Mouse (Mus musculus) retina, embryonic 14.5 days (tissue): ENCODE results near the gene Galnt7.

Experiments used
- DNase-seq: peaks from one replicate; pipeline ENCODE4 v3.0.0-alpha.2; 2015; ENCODE audit warnings: low spot score

The Galnt7 gene

GRCm38 (mm10) chr8:57585128-57585442, 67.7 kb downstream of the Galnt7 start:
- DNase-seq, result no peak

- DNase-seq, result peak; percentile 31
Observed at GRCm38 (mm10) chr8:57584416-57585127, 68.3 kb downstream of the Galnt7 start.

- peak; percentile 55 for DNase-seq
Observed at GRCm38 (mm10) chr8:57579845-57580244, 73.0 kb downstream of the Galnt7 start.

GRCm38 (mm10) chr8:57577301-57577700, 75.5 kb downstream of the Galnt7 start:
- DNase-seq, result no peak

GRCm38 (mm10) chr8:57576238-57576637, 76.6 kb downstream of the Galnt7 start:
- peak; percentile 73 for DNase-seq

- DNase-seq, result no peak
Observed at GRCm38 (mm10) chr8:57575336-57575735, 77.5 kb downstream of the Galnt7 start.

GRCm38 (mm10) chr8:57574398-57574797, 78.4 kb downstream of the Galnt7 start:
- DNase-seq, result peak; percentile 80

- no peak for DNase-seq
Observed at GRCm38 (mm10) chr8:57573844-57574243, 79.0 kb downstream of the Galnt7 start.

- DNase-seq, result no peak
Observed at GRCm38 (mm10) chr8:57569886-57570285, 82.9 kb downstream of the Galnt7 start.

- no peak for DNase-seq
Observed at GRCm38 (mm10) chr8:57569400-57569795, 83.4 kb downstream of the Galnt7 start.

- no peak for DNase-seq
Observed at GRCm38 (mm10) chr8:57568633-57569399, 84.0 kb downstream of the Galnt7 start.

- DNase-seq, result no peak
Observed at GRCm38 (mm10) chr8:57567998-57568397, 84.8 kb downstream of the Galnt7 start.

GRCm38 (mm10) chr8:57565039-57565438, 87.8 kb downstream of the Galnt7 start:
- DNase-seq, result no peak

- no peak for DNase-seq
Observed at GRCm38 (mm10) chr8:57563726-57564125, 89.1 kb downstream of the Galnt7 start.

- DNase-seq, result no peak
Observed at GRCm38 (mm10) chr8:57562741-57563140, 90.1 kb downstream of the Galnt7 start.

- no peak for DNase-seq
Observed at GRCm38 (mm10) chr8:57560926-57561325, 91.9 kb downstream of the Galnt7 start.

- no peak for DNase-seq
Observed at GRCm38 (mm10) chr8:57552102-57553032, 100.5 kb downstream of the Galnt7 start.

GRCm38 (mm10) chr8:57547581-57547980, 105.3 kb downstream of the Galnt7 start:
- DNase-seq, result no peak

- DNase-seq, result no peak
Observed at GRCm38 (mm10) chr8:57546834-57547233, 106.0 kb downstream of the Galnt7 start.

- DNase-seq, result no peak
Observed at GRCm38 (mm10) chr8:57546401-57546800, 106.4 kb downstream of the Galnt7 start.

GRCm38 (mm10) chr8:57541405-57541804, 111.4 kb downstream of the Galnt7 start:
- no peak for DNase-seq

GRCm38 (mm10) chr8:57540951-57541350, 111.9 kb downstream of the Galnt7 start:
- no peak for DNase-seq
